Comparison of ENCODE assay signal across 9 mouse cellular contexts in the genomic region with DNA sequence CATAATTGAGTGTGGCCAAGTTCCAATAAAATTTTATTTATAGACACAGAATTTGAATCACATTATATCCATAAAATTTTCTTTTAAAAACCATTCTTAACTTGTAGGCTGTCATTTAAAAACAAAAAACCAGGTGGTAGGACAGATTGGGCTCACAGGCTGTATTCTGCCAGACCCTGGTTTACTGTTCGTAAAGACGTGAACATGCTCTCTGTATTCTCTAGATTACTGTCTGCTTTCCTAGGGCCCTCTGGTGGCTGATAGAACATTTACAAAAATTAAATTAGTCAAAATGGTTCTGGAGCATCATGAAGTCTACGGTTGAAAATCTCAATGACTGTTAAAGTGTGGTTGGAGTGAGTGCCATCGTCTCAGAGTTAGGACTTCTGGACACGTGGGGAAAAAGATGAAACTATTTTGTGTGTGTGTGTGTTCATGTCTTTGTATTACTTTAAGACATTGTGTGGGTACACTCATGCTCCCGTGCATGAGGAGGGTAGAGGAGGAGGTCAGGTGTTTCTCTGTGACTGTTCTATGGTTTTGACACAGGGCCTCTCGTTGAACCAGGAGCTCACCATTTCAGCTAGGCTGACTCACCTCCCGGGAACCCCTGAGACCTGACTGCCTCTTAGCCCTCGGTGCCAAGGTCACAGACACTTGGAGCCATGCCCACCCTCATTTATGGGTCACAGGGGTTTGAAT. TPM values are rescaled to one million over a fixed set of nuclear protein-coding genes. Genes with fewer than 3 reads are reported as not detected.
DNase-seq lines count a peak whose midpoint lies in the region; TF ChIP-seq lines count a peak whose summit lies in the region.
"Had no signal": no experiment of that assay in that cellular context is flagged by ENCODE, and none has a peak within 500 bp of the region (broad histone marks: within the 10 kb centered on the region; RNA-seq: fewer than 3 reads in every experiment).

No protein-coding gene starts in this region.

- TF ChIP-seq CTCF in layer of hippocampus, adult 2 months (conservative IDR thresholded peaks at IDR 0.05), result peak; percentile 80

- no peak overlapping the region for H3K4me3 ChIP-seq in layer of hippocampus, adult 2 months
- H3K4me3 ChIP-seq: neural tube, embryonic 12.5 days had no signal

- DNase-seq in left cerebral cortex, postnatal 25 days (ENCODE audit: low spot score in 2 of 2), result peak; percentile 31 to 42
- DNase-seq in left cerebral cortex, postnatal 36 days (ENCODE audit: low spot score in 2 of 2), result no peak
- peak; percentile 27 for DNase-seq in ES-CJ7 (ENCODE audit: low read depth, low spot score)
- peak; percentile 78 for DNase-seq in adrenal gland, postnatal 10 days
- DNase-seq in layer of hippocampus, adult 2 months (ENCODE audit: low spot score in 2 of 2), result peak; percentile 71 to 81
- no peak for DNase-seq in spleen, postnatal 14 days (ENCODE audit: low spot score in 2 of 2)
- no peak for DNase-seq in urinary bladder, postnatal 14 days (ENCODE audit: low spot score)
- DNase-seq in right cerebral cortex, adult 2 months (ENCODE audit: low spot score in 2 of 2), result no peak

- peak overlapping the region; percentile 74; the same call in 1 of the 2 replicates for H3K27ac ChIP-seq in layer of hippocampus, adult 2 months
- H3K27ac ChIP-seq: neural tube, embryonic 12.5 days had no signal

- intact Hi-C loops in left cerebral cortex, postnatal 25 days (cut with DNase I), result no loop called here
- intact Hi-C loops in left cerebral cortex, postnatal 36 days (cut with DNase I), result no loop called here

RNA-seq across cellular contexts. Expression of gene Nfatc3, which starts 16.7 kb away (rescaled TPM):
- total RNA-seq in left cerebral cortex, postnatal 25 days (2021), result 10 to 100 TPM in 1 of 2 experiments, 1 to 10 TPM in 1; 9.3 to 12.2 TPM
- total RNA-seq in left cerebral cortex, postnatal 36 days (2021), result 10 to 100 TPM; 10.7 to 13.3 TPM
- 10 to 100 TPM; 39.1 to 47.7 TPM for total RNA-seq in adrenal gland, postnatal 10 days (2021)
- 10 to 100 TPM; 12.4 to 12.7 TPM for total RNA-seq in layer of hippocampus, adult 2 months (2021)

Comparison
In these comparisons a context has a peak if more than half of its experiments do, and no peak if none do; other contexts are left out.
1. DNase-seq: peak in left cerebral cortex, postnatal 25 days (2 of 2), ES-CJ7 (single experiment), adrenal gland, postnatal 10 days (single experiment) and layer of hippocampus, adult 2 months (2 of 2); none in left cerebral cortex, postnatal 36 days (0 of 2), spleen, postnatal 14 days (0 of 2), urinary bladder, postnatal 14 days (single experiment) and right cerebral cortex, adult 2 months (0 of 2).